Mouse (Mus musculus) midbrain, embryonic 13.5 days (tissue): ENCODE data around the gene Vhl. TPM values are rescaled to one million over a fixed set of nuclear protein-coding genes. Genes with fewer than 3 reads are reported as not detected.
"Not testable (repeated sequence)": the region's sequence is repeated elsewhere in the genome, so short reads cannot be mapped to it uniquely, and the experiment has no call there.

ENCODE experiments used
- ATAC-seq: fragments of 200-750 bp; cut with Nextera tagmentation; 2 replicates; pipeline ENCODE4 v1.8.0; 2017; ENCODE audit warnings: mild to moderate bottlenecking, moderate TSS enrichment, moderate library complexity
- H3K27ac ChIP-seq: fragments of 300-500 bp; sonication (generic); 2 replicates; pipeline ENCODE4 v1.5.1; 2015; ENCODE audit warnings: inconsistent platforms, mild to moderate bottlenecking, moderate library complexity
- H3K27me3 ChIP-seq: fragments of 300-500 bp; sonication (generic); 2 replicates; pipeline ENCODE4 v1.6.1; 2015; ENCODE audit warnings: mild to moderate bottlenecking, inconsistent platforms
- H3K36me3 ChIP-seq: fragments of 300-500 bp; sonication (generic); 2 replicates; pipeline ENCODE4 v1.6.1; 2015; ENCODE audit warnings: mild to moderate bottlenecking, inconsistent platforms
- H3K4me1 ChIP-seq: fragments of 300-500 bp; sonication (generic); replicated peaks from 2 replicates; pipeline ENCODE4 v1.6.1; 2015; ENCODE audit warnings: inconsistent platforms
- H3K4me2 ChIP-seq: fragments of 300-500 bp; sonication (generic); replicated peaks from 2 replicates; pipeline ENCODE4 v1.6.1; 2015; ENCODE audit warnings: moderate library complexity, mild to moderate bottlenecking, inconsistent platforms
- H3K4me3 ChIP-seq: fragments of 300-500 bp; sonication (generic); replicated peaks from 2 replicates; pipeline ENCODE4 v1.5.1; 2015; ENCODE audit warnings: mild to moderate bottlenecking, inconsistent platforms
- H3K9ac ChIP-seq: fragments of 300-500 bp; sonication (generic); replicated peaks from 2 replicates; pipeline ENCODE4 v1.6.1; 2015; ENCODE audit warnings: mild to moderate bottlenecking, inconsistent platforms
- H3K9me3 ChIP-seq: fragments of 300-500 bp; sonication (generic); 2 replicates; pipeline ENCODE4 v1.6.1; 2016; ENCODE audit warnings: mild to moderate bottlenecking, inconsistent platforms
- WGBS: fragments of 180-500 bp; shearing (Covaris S2); methylation state at CpG from one replicate; pipeline ENCODE4 v1.1.7; 2015; 5-methylcytosine and 5-hydroxymethylcytosine counted together
- polyA plus RNA-seq: library from polyadenylated mRNA; unstranded; fragments of >200 nt; fragmentation: Nextera tagmentation; extraction: Ambion mirVana; gene quantifications from 2 replicates; pipeline ENCODE4 v1.2.1, GENCODE M21; 2015

Gene Vhl
- polyA plus RNA-seq, 1 experiment from 2014 or later = 60.2 TPM

- no peaks in the 10 kb centered on the region for H3K27me3 ChIP-seq
- no peaks in the 10 kb centered on the region for H3K36me3 ChIP-seq
- no peak for ATAC-seq
- 0 out of 2 replicates have a peak, but pooled peaks cover 4% of the 10 kb centered on the region for H3K4me1 ChIP-seq
- WGBS = 79% methylated on average over 7 of the region's 7 CpGs
- H3K4me3 ChIP-seq = no peak overlapping the region
- no peaks in the 10 kb centered on the region for H3K9me3 ChIP-seq
- H3K9ac ChIP-seq = no peak overlapping the region
- H3K4me2 ChIP-seq = no peak overlapping the region
- no peak overlapping the region for H3K27ac ChIP-seq
Measured at GRCm38 (mm10) chr6:113669821-113670220, 46.1 kb downstream of the Vhl start.

GRCm38 (mm10) chr6:113672029-113672428 lies 48.3 kb downstream of the Vhl start:
- H3K27me3 ChIP-seq, H3K36me3 ChIP-seq, H3K4me2 ChIP-seq, ATAC-seq, H3K9ac ChIP-seq, H3K27ac ChIP-seq, H3K9me3 ChIP-seq, H3K4me3 ChIP-seq, H3K4me1 ChIP-seq: not testable (repeated sequence)
- 76% methylated on average over 1 of the region's 1 CpGs for WGBS

GRCm38 (mm10) chr6:113672989-113673388 lies 49.2 kb downstream of the Vhl start:
- WGBS = 84% methylated on average over 6 of the region's 6 CpGs
- Histone ChIP-seq H3K27me3 (no peaks in the 10 kb centered on the region), H3K4me1 (0 out of 2 replicates have a peak, but pooled peaks cover 4% of the 10 kb centered on the region), H3K27ac (no peak overlapping the region), H3K4me3 (no peak overlapping the region), H3K36me3 (no peaks in the 10 kb centered on the region), H3K4me2 (no peak overlapping the region), H3K9ac (no peak overlapping the region), H3K9me3 (no peaks in the 10 kb centered on the region)
- no peak for ATAC-seq

- no peaks in the 10 kb centered on the region for H3K36me3 ChIP-seq
- no peak overlapping the region for H3K4me2 ChIP-seq
- H3K4me1 ChIP-seq = no peaks in the 10 kb centered on the region
- 80% methylated on average over 4 of the region's 4 CpGs for WGBS
- no peaks in the 10 kb centered on the region for H3K27me3 ChIP-seq
- no peak for ATAC-seq
- H3K4me3 ChIP-seq = no peak overlapping the region
- no peak overlapping the region for H3K9ac ChIP-seq
- no peak overlapping the region for H3K27ac ChIP-seq
- H3K9me3 ChIP-seq = no peaks in the 10 kb centered on the region
Measured at GRCm38 (mm10) chr6:113675234-113675633, 51.5 kb downstream of the Vhl start.

GRCm38 (mm10) chr6:113675991-113676390 lies 52.2 kb downstream of the Vhl start:
- Histone ChIP-seq H3K9ac (no peak overlapping the region), H3K9me3 (no peaks in the 10 kb centered on the region), H3K4me3 (no peak overlapping the region), H3K27me3 (no peaks in the 10 kb centered on the region), H3K27ac (no peak overlapping the region), H3K4me1 (no peaks in the 10 kb centered on the region), H3K4me2 (no peak overlapping the region), H3K36me3 (no peaks in the 10 kb centered on the region)
- 90% methylated on average over 9 of the region's 9 CpGs for WGBS
- no peak for ATAC-seq

GRCm38 (mm10) chr6:113677070-113677734 lies 53.4 kb downstream of the Vhl start:
- H3K9me3 ChIP-seq = no peaks in the 10 kb centered on the region
- no peak overlapping the region for H3K9ac ChIP-seq
- H3K27ac ChIP-seq = no peak overlapping the region
- ATAC-seq = no peak
- WGBS = 86% methylated on average over 14 of the region's 14 CpGs
- no peak overlapping the region for H3K4me2 ChIP-seq
- H3K4me1 ChIP-seq = no peaks in the 10 kb centered on the region
- H3K4me3 ChIP-seq = no peak overlapping the region
- no peaks in the 10 kb centered on the region for H3K36me3 ChIP-seq
- no peaks in the 10 kb centered on the region for H3K27me3 ChIP-seq

GRCm38 (mm10) chr6:113678246-113679012 lies 54.7 kb downstream of the Vhl start:
- Histone ChIP-seq H3K9me3 (no peaks in the 10 kb centered on the region), H3K27me3 (no peaks in the 10 kb centered on the region), H3K4me1 (no peaks in the 10 kb centered on the region), H3K27ac (no peak overlapping the region), H3K4me2 (no peak overlapping the region), H3K36me3 (no peaks in the 10 kb centered on the region), H3K4me3 (no peak overlapping the region), H3K9ac (no peak overlapping the region)
- ATAC-seq = no peak
- 72% methylated on average over 14 of the region's 14 CpGs for WGBS

GRCm38 (mm10) chr6:113679993-113680566 lies 56.3 kb downstream of the Vhl start:
- Histone ChIP-seq H3K9me3 (no peaks in the 10 kb centered on the region), H3K27me3 (no peaks in the 10 kb centered on the region), H3K4me1 (no peaks in the 10 kb centered on the region), H3K9ac (no peak overlapping the region), H3K4me3 (no peak overlapping the region), H3K27ac (no peak overlapping the region), H3K36me3 (no peaks in the 10 kb centered on the region), H3K4me2 (no peak overlapping the region)
- 89% methylated on average over 9 of the region's 9 CpGs for WGBS
- no peak for ATAC-seq

Other genes with a start within 250 kb of the Vhl start
- gene Tada3, start 246.1 kb upstream of the Vhl start, polyA plus RNA-seq = 64.5 and 74.7 TPM in 2 replicates
- 393 and 407 TPM in 2 replicates for gene Arpc4, start 245.8 kb upstream of the Vhl start, polyA plus RNA-seq
- gene Ttll3, start 234.7 kb upstream of the Vhl start, polyA plus RNA-seq = 10.8 and 11.4 TPM in 2 replicates
- 20.8 and 23.0 TPM in 2 replicates for gene Rpusd3, start 204.6 kb upstream of the Vhl start, polyA plus RNA-seq
- gene Cidec, start 188.2 kb upstream of the Vhl start, polyA plus RNA-seq = 0.12 TPM in 1 of 2 replicates, not detected in the other
- 84.3 and 87.6 TPM in 2 replicates for gene Jagn1, start 181.4 kb upstream of the Vhl start, polyA plus RNA-seq
- 0.13 TPM in 1 of 2 replicates, not detected in the other for gene Il17re, start 165.5 kb upstream of the Vhl start, polyA plus RNA-seq
- 0.96 and 1.4 TPM in 2 replicates for gene Il17rc, start 152.5 kb upstream of the Vhl start, polyA plus RNA-seq
- gene Creld1, start 140.7 kb upstream of the Vhl start, polyA plus RNA-seq = 49.4 and 56.5 TPM in 2 replicates
- gene Prrt3, start 122.0 kb upstream of the Vhl start, polyA plus RNA-seq = 5.2 and 6.0 TPM in 2 replicates
- gene Emc3, start 92.3 kb upstream of the Vhl start, polyA plus RNA-seq = 95.3 and 99.6 TPM in 2 replicates
- gene Fancd2, start 92.3 kb upstream of the Vhl start, polyA plus RNA-seq = 4.2 and 4.5 TPM in 2 replicates
- not detected in 2 replicates for gene Fancd2os, start 23.2 kb upstream of the Vhl start, polyA plus RNA-seq
- 227 and 229 TPM in 2 replicates for gene Brk1, start 19.2 kb upstream of the Vhl start, polyA plus RNA-seq
- gene Irak2, start 14.5 kb downstream of the Vhl start, polyA plus RNA-seq = 0.99 and 1.3 TPM in 2 replicates
- gene Tatdn2, start 73.1 kb downstream of the Vhl start, polyA plus RNA-seq = 0.93 and 1.0 TPM in 2 replicates
- 0.70 and 1.8 TPM in 2 replicates for gene Ghrl, start 95.9 kb downstream of the Vhl start, polyA plus RNA-seq
- gene Sec13, start 116.8 kb downstream of the Vhl start, polyA plus RNA-seq = 229 and 232 TPM in 2 replicates